Mouse (Mus musculus) stomach, postnatal 0 days (tissue): ENCODE measurements around the gene Rhbdd1.

Experiments used
- CTCF ChIP-seq: IDR thresholded peaks from 2 replicates; pipeline ENCODE4 v1.5.1; 2016; ENCODE audit warnings: antibody characterized with exemption, low read depth, mild to moderate bottlenecking, moderate library complexity
- EP300 ChIP-seq: optimal IDR thresholded peaks from 2 replicates; pipeline ENCODE3; 2016; ENCODE audit warnings: antibody characterized with exemption

GRCm38 (mm10) chr1:82459926-82460325, 143.7 kb downstream of the Rhbdd1 start:
- no peak for TF ChIP-seq CTCF
- TF ChIP-seq EP300, result no peak
